Mouse (Mus musculus): Measurements from ENCODE around the gene Gfra4.

GRCm38 (mm10) chr2:131052862-131053418 is 10.1 kb upstream of the Gfra4 start:
- no peak for TF ChIP-seq CTCF (IDR thresholded peaks at IDR 0.05; ENCODE audit: low read depth, low read length)
- TF ChIP-seq TAL1 (conservative IDR thresholded peaks at IDR 0.05; ENCODE audit: low read depth, low read length): no peak

Measured in G1E (cell line).